Mouse (Mus musculus): ENCODE results near the gene Lsr. TPM values are rescaled to one million over a fixed set of nuclear protein-coding genes. Genes with fewer than 3 reads are reported as not detected.

The Lsr gene
- polyA plus RNA-seq, 1 experiment from 2014 or later, result 118 TPM

GRCm38 (mm10) chr7:30985357-30985756 lies 12.1 kb upstream of the Lsr start:
- H3K27ac ChIP-seq (ENCODE audit: low read depth, low read length), result no peak overlapping the region
- peak; percentile 66 for ATAC-seq
- no peak overlapping the region for H3K9ac ChIP-seq (ENCODE audit: low read depth, low read length)
- H3K27me3 ChIP-seq (replicated peaks; ENCODE audit: control insufficient read depth, insufficient read depth, low read length), result no peaks in the 10 kb centered on the region
- no peaks in the 10 kb centered on the region for H3K36me3 ChIP-seq (ENCODE audit: control insufficient read depth, insufficient read depth)
- no peaks in the 10 kb centered on the region for H3K4me1 ChIP-seq (replicated peaks; ENCODE audit: control insufficient read depth, insufficient read depth, low read length)
- H3K9me3 ChIP-seq (ENCODE audit: control insufficient read depth), result no peaks in the 10 kb centered on the region
- no peak overlapping the region for H3K4me3 ChIP-seq (ENCODE audit: low read depth, low read length)
- no peak for TF ChIP-seq CTCF (IDR thresholded peaks at IDR 0.05; ENCODE audit: low read depth)
- H3K4me2 ChIP-seq (replicated peaks; ENCODE audit: low read depth), result no peak overlapping the region
- WGBS, result 63% methylated on average over 9 of the region's 9 CpGs

- Histone ChIP-seq H3K4me2 (replicated peaks; ENCODE audit: low read depth) (no peak overlapping the region), H3K4me3 (ENCODE audit: low read depth, low read length) (no peak overlapping the region), H3K27ac (ENCODE audit: low read depth, low read length) (no peak overlapping the region), H3K27me3 (replicated peaks; ENCODE audit: control insufficient read depth, insufficient read depth, low read length) (no peaks in the 10 kb centered on the region), H3K4me1 (replicated peaks; ENCODE audit: control insufficient read depth, insufficient read depth, low read length) (no peaks in the 10 kb centered on the region), H3K36me3 (ENCODE audit: control insufficient read depth, insufficient read depth) (no peaks in the 10 kb centered on the region), H3K9ac (ENCODE audit: low read depth, low read length) (no peak overlapping the region), H3K9me3 (ENCODE audit: control insufficient read depth) (no peaks in the 10 kb centered on the region)
- no peak for TF ChIP-seq CTCF (IDR thresholded peaks at IDR 0.05; ENCODE audit: low read depth)
- no peak for ATAC-seq
- WGBS, result 87% methylated on average over 4 of the region's 4 CpGs
Observed at GRCm38 (mm10) chr7:30981703-30982102, 8.4 kb upstream of the Lsr start.

- 0 out of 2 replicates have a peak, but pooled peaks cover 3% of the 10 kb centered on the region for H3K27me3 ChIP-seq (replicated peaks; ENCODE audit: control insufficient read depth, insufficient read depth, low read length)
- H3K36me3 ChIP-seq (ENCODE audit: control insufficient read depth, insufficient read depth), result peaks cover 23% of the 10 kb centered on the region; the same call in 1 of the 2 replicates
- H3K4me2 ChIP-seq (replicated peaks; ENCODE audit: low read depth), result peak within 1 kb of the TSS; percentile 70
- peak within 1 kb of the TSS; percentile 60 for H3K4me3 ChIP-seq (ENCODE audit: low read depth, low read length)
- peak within 1 kb of the TSS; percentile 96 for H3K27ac ChIP-seq (ENCODE audit: low read depth, low read length)
- peaks cover 13% of the 10 kb centered on the region; the same call in 1 of the 2 replicates for H3K4me1 ChIP-seq (replicated peaks; ENCODE audit: control insufficient read depth, insufficient read depth, low read length)
- peak; percentile 89 for TF ChIP-seq CTCF (IDR thresholded peaks at IDR 0.05; ENCODE audit: low read depth)
- peak within 1 kb of the TSS; percentile 67 for H3K9ac ChIP-seq (ENCODE audit: low read depth, low read length)
- WGBS, result under 1% methylated on average over 37 of the region's 37 CpGs
- no peaks in the 10 kb centered on the region for H3K9me3 ChIP-seq (ENCODE audit: control insufficient read depth)
- ATAC-seq, result peak; percentile 96
Observed at GRCm38 (mm10) chr7:30973501-30974289, 431 bp upstream of the Lsr start, which contains the start of gene Fam187b. Gene Fam187b, plus strand, starts transcription at chr7:30973790.

GRCm38 (mm10) chr7:30972426-30973250 lies 626 bp downstream of the Lsr start:
- peaks cover 23% of the 10 kb centered on the region; the same call in 1 of the 2 replicates for H3K36me3 ChIP-seq (ENCODE audit: control insufficient read depth, insufficient read depth)
- H3K9ac ChIP-seq (ENCODE audit: low read depth, low read length), result peak overlapping the region; percentile 67
- TF ChIP-seq CTCF (IDR thresholded peaks at IDR 0.05; ENCODE audit: low read depth), result no peak
- peak overlapping the region; percentile 70 for H3K4me2 ChIP-seq (replicated peaks; ENCODE audit: low read depth)
- H3K4me1 ChIP-seq (replicated peaks; ENCODE audit: control insufficient read depth, insufficient read depth, low read length), result peaks cover 13% of the 10 kb centered on the region; the same call in 1 of the 2 replicates
- H3K27me3 ChIP-seq (replicated peaks; ENCODE audit: control insufficient read depth, insufficient read depth, low read length), result 0 out of 2 replicates have a peak, but pooled peaks cover 3% of the 10 kb centered on the region
- H3K9me3 ChIP-seq (ENCODE audit: control insufficient read depth), result no peaks in the 10 kb centered on the region
- H3K4me3 ChIP-seq (ENCODE audit: low read depth, low read length), result peak overlapping the region; percentile 60
- WGBS, result 3% methylated on average over 41 of the region's 41 CpGs
- ATAC-seq, result peak; percentile 6; the same call in 1 of the 2 replicates
- peak overlapping the region; percentile 96 for H3K27ac ChIP-seq (ENCODE audit: low read depth, low read length)

GRCm38 (mm10) chr7:30971901-30972300 lies 1.4 kb downstream of the Lsr start:
- Histone ChIP-seq H3K4me2 (replicated peaks; ENCODE audit: low read depth) (peak overlapping the region; percentile 70), H3K4me3 (ENCODE audit: low read depth, low read length) (peak overlapping the region; percentile 60), H3K27me3 (replicated peaks; ENCODE audit: control insufficient read depth, insufficient read depth, low read length) (0 out of 2 replicates have a peak, but pooled peaks cover 3% of the 10 kb centered on the region), H3K9ac (ENCODE audit: low read depth, low read length) (0 out of 2 replicates have a peak overlapping the region, but pooled peaks have one; percentile 7), H3K4me1 (replicated peaks; ENCODE audit: control insufficient read depth, insufficient read depth, low read length) (peaks cover 13% of the 10 kb centered on the region; the same call in 1 of the 2 replicates), H3K27ac (ENCODE audit: low read depth, low read length) (peak overlapping the region; percentile 96; the same call in 1 of the 2 replicates), H3K9me3 (ENCODE audit: control insufficient read depth) (no peaks in the 10 kb centered on the region), H3K36me3 (ENCODE audit: control insufficient read depth, insufficient read depth) (peaks cover 23% of the 10 kb centered on the region; the same call in 1 of the 2 replicates)
- ATAC-seq, result no peak
- 60% methylated on average over 15 of the region's 15 CpGs for WGBS
- no peak for TF ChIP-seq CTCF (IDR thresholded peaks at IDR 0.05; ENCODE audit: low read depth)
